Comparison of ENCODE assay signal across 10 mouse cellular contexts in genomic region chr7:101415512-101416100, GRCm38 (mm10). TPM values are rescaled to one million over a fixed set of nuclear protein-coding genes. Genes with fewer than 3 reads are reported as not detected.
DNase-seq lines count a peak whose midpoint lies in the region; ATAC-seq and TF ChIP-seq lines count a peak whose summit lies in the region.
"Had no signal": no experiment of that assay in that cellular context is flagged by ENCODE, and none has a peak within 500 bp of the region (broad histone marks: within the 10 kb centered on the region; RNA-seq: fewer than 3 reads in every experiment).

No protein-coding gene starts in this region.

- H3K36me3 ChIP-seq in hindbrain, embryonic 10.5 days, result no peaks in the 10 kb centered on the region
- no peaks in the 10 kb centered on the region for H3K36me3 ChIP-seq in midbrain, embryonic 12.5 days

- WGBS in hindbrain, embryonic 10.5 days, result 36% methylated on average over 8 of the region's 8 CpGs
- WGBS in midbrain, embryonic 12.5 days, result 36% methylated on average over 8 of the region's 8 CpGs

- H3K4me1 ChIP-seq in cortical plate, adult 2 months (ENCODE audit: control insufficient read depth, insufficient read depth, low read length), result peaks cover 12% of the 10 kb centered on the region
- peaks cover 39% of the 10 kb centered on the region for H3K4me1 ChIP-seq in hindbrain, embryonic 10.5 days (replicated peaks)
- H3K4me1 ChIP-seq in midbrain, embryonic 12.5 days, result peaks cover 25% of the 10 kb centered on the region

- peak; percentile 51 for DNase-seq in layer of hippocampus, adult 9-11 months
- no peak for DNase-seq in layer of hippocampus, adult 8-10 months (ENCODE audit: low spot score in 2 of 2)
- no peak for DNase-seq in hindbrain, embryonic 10.5 days (ENCODE audit: low spot score)
- DNase-seq in gastrocnemius, postnatal 25 days, result no peak
- no peak for DNase-seq in testis, postnatal 14 days (ENCODE audit: low spot score)
- no peak for DNase-seq in layer of hippocampus, postnatal 25 days (ENCODE audit: extremely low spot score in 1 of 2, low spot score in 1 of 2)

- TF ChIP-seq POLR2A in cortical plate, adult 2 months (IDR thresholded peaks at IDR 0.05; ENCODE audit: extremely low read depth, insufficient read depth, low read length), result no peak

- H3K27me3 ChIP-seq in hindbrain, embryonic 10.5 days (ENCODE audit: insufficient read depth, poor library complexity, severe bottlenecking), result peaks cover 56% of the 10 kb centered on the region
- H3K27me3 ChIP-seq in midbrain, embryonic 12.5 days, result peaks cover 41% of the 10 kb centered on the region

- peak; percentile 38 for ATAC-seq in midbrain, embryonic 12.5 days (ENCODE audit: low FRiP score, low read depth)

- no peaks in the 10 kb centered on the region for H3K9me3 ChIP-seq in hindbrain, embryonic 10.5 days
- no peaks in the 10 kb centered on the region for H3K9me3 ChIP-seq in midbrain, embryonic 12.5 days
- H3K9me3 ChIP-seq: embryonic facial prominence, embryonic 15.5 days had no signal

- no peak for TF ChIP-seq CTCF in cortical plate, adult 2 months (IDR thresholded peaks at IDR 0.05; ENCODE audit: extremely low read depth, insufficient read depth, low read length)

- H3K4me3 ChIP-seq in cortical plate, adult 2 months (ENCODE audit: insufficient read depth, low read length), result no peak overlapping the region
- H3K4me3 ChIP-seq in hindbrain, embryonic 10.5 days, result no peak overlapping the region
- H3K4me3 ChIP-seq in midbrain, embryonic 12.5 days, result no peak overlapping the region
- H3K4me3 ChIP-seq: embryonic facial prominence, embryonic 15.5 days had no signal

- no peak overlapping the region for H3K9ac ChIP-seq in midbrain, embryonic 12.5 days (replicated peaks)
- H3K9ac ChIP-seq: embryonic facial prominence, embryonic 15.5 days had no signal

- H3K27ac ChIP-seq in cortical plate, adult 2 months (ENCODE audit: insufficient read depth, low read length), result peak overlapping the region; percentile 42; the same call in 1 of the 2 replicates
- peak overlapping the region; percentile 82; the same call in 1 of the 2 replicates for H3K27ac ChIP-seq in hindbrain, embryonic 10.5 days
- peak overlapping the region; percentile 31; the same call in 1 of the 2 replicates for H3K27ac ChIP-seq in midbrain, embryonic 12.5 days (replicated peaks)
- H3K27ac ChIP-seq: embryonic facial prominence, embryonic 15.5 days had no signal

- H3K4me2 ChIP-seq in midbrain, embryonic 12.5 days (replicated peaks), result no peak overlapping the region
- H3K4me2 ChIP-seq: embryonic facial prominence, embryonic 15.5 days had no signal

RNA-seq across cellular contexts. Expression of gene Gm45837, which starts 4.9 kb away (rescaled TPM):
- total RNA-seq in layer of hippocampus, adult 8-10 months (2022), result 1 to 10 TPM in 1 of 4 experiments, not detected in 3; 1.8 TPM
- 0.56 and 0.59 TPM in 2 replicates for polyA plus RNA-seq in cortical plate, adult 2 months (2012; rRNA removed)
- polyA plus RNA-seq in hindbrain, embryonic 10.5 days (2016; fragmentation: Nextera tagmentation; extraction: Ambion mirVana), result 0.82 and 1.3 TPM in 2 replicates
- not detected in 2 replicates for polyA plus RNA-seq in midbrain, embryonic 12.5 days (2016; fragmentation: Nextera tagmentation; extraction: Ambion mirVana)
- total RNA-seq in gastrocnemius, postnatal 25 days (2021), result 1 to 10 TPM in 1 of 2 experiments, not detected in 1; 5.7 TPM
- total RNA-seq in layer of hippocampus, postnatal 25 days (2021), result not detected
- polyA plus RNA-seq: heart, embryonic 11.5 days had no signal

RNA-seq across cellular contexts. Expression of gene Pde2a, which starts 5.9 kb away (rescaled TPM):
- 100 to 1,000 TPM; 320 to 356 (median 336) TPM for total RNA-seq in layer of hippocampus, adult 8-10 months (2022)
- 223 and 236 TPM in 2 replicates for polyA plus RNA-seq in cortical plate, adult 2 months (2012; rRNA removed)
- 18.3 and 30.3 TPM in 2 replicates for polyA plus RNA-seq in hindbrain, embryonic 10.5 days (2016; fragmentation: Nextera tagmentation; extraction: Ambion mirVana)
- polyA plus RNA-seq in midbrain, embryonic 12.5 days (2016; fragmentation: Nextera tagmentation; extraction: Ambion mirVana), result 16.1 and 17.8 TPM in 2 replicates
- total RNA-seq in gastrocnemius, postnatal 25 days (2021), result 10 to 100 TPM; 14.8 to 26.3 TPM
- 100 to 1,000 TPM; 295 to 297 TPM for total RNA-seq in layer of hippocampus, postnatal 25 days (2021)

Comparison
In these comparisons a context has a peak if more than half of its experiments do, and no peak if none do; other contexts are left out.
1. H3K27ac ChIP-seq: peak in every context shown above with its lines; median percentile 82 in hindbrain, embryonic 10.5 days; 42 in cortical plate, adult 2 months; 31 in midbrain, embryonic 12.5 days.
2. RNA of gene Pde2a, which starts 5.9 kb away (total RNA-seq): 320 to 356 TPM in layer of hippocampus, adult 8-10 months and 295 to 297 TPM in layer of hippocampus, postnatal 25 days; 14.8 to 26.3 TPM in gastrocnemius, postnatal 25 days; every median in the first group is over 10 times any median in the second.